Mouse (Mus musculus) naive thymus-derived CD4-positive, alpha-beta T cell, adult 2 months (primary cell): Measurements from ENCODE around the gene Gm1673.

Experiments used
- DNase-seq: peaks from one replicate; pipeline ENCODE4 v3.0.0-alpha.2; 2011; ENCODE audit warnings: low read depth

The Gm1673 gene

GRCm38 (mm10) chr5:33997829-33998504 is 14.7 kb downstream of the Gm1673 start:
- DNase-seq, result no peak

GRCm38 (mm10) chr5:33998505-33998877 is 15.3 kb downstream of the Gm1673 start:
- no peak for DNase-seq

- no peak for DNase-seq
Observed at GRCm38 (mm10) chr5:33999466-34000090, 16.3 kb downstream of the Gm1673 start.

- no peak for DNase-seq
Observed at GRCm38 (mm10) chr5:34000809-34001208, 17.6 kb downstream of the Gm1673 start.

GRCm38 (mm10) chr5:34001401-34001800 is 18.2 kb downstream of the Gm1673 start:
- no peak for DNase-seq

- DNase-seq, result no peak
Observed at GRCm38 (mm10) chr5:34002636-34003035, 19.4 kb downstream of the Gm1673 start.

GRCm38 (mm10) chr5:34004618-34005017 is 21.4 kb downstream of the Gm1673 start:
- no peak for DNase-seq

GRCm38 (mm10) chr5:34006832-34007231 is 23.6 kb downstream of the Gm1673 start:
- DNase-seq, result no peak

- DNase-seq, result no peak
Observed at GRCm38 (mm10) chr5:34007392-34007941, 24.2 kb downstream of the Gm1673 start.

- no peak for DNase-seq
Observed at GRCm38 (mm10) chr5:34014652-34015051, 31.4 kb downstream of the Gm1673 start.

- no peak for DNase-seq
Observed at GRCm38 (mm10) chr5:34018968-34019367, 35.7 kb downstream of the Gm1673 start.

GRCm38 (mm10) chr5:34030101-34030500 is 46.9 kb downstream of the Gm1673 start:
- no peak for DNase-seq

GRCm38 (mm10) chr5:34031022-34031421 is 47.8 kb downstream of the Gm1673 start:
- DNase-seq, result no peak

- no peak for DNase-seq
Observed at GRCm38 (mm10) chr5:34032520-34032919, 49.3 kb downstream of the Gm1673 start.
